Mouse (Mus musculus) liver, adult 2 months (tissue): ENCODE data around the gene Cmtm1. TPM values are rescaled to one million over a fixed set of nuclear protein-coding genes. Genes with fewer than 3 reads are reported as not detected.
"Not testable (repeated sequence)": the region's sequence is repeated elsewhere in the genome, so short reads cannot be mapped to it uniquely, and the experiment has no call there.

ENCODE experiments used
- DNase-seq: peaks from one replicate; pipeline ENCODE4 v3.0.0-alpha.2; 2011; ENCODE audit warnings: low read depth, low spot score; ENCODE audit errors: extremely low read depth
- H3K27ac ChIP-seq: fragments of 200-500 bp; replicated peaks from 2 replicates; pipeline ENCODE4 v1.5.1; 2012; ENCODE audit warnings: low read depth, mild to moderate bottlenecking, control low read depth, inconsistent platforms, low read length; ENCODE audit not compliant: insufficient read depth
- H3K27me3 ChIP-seq: fragments of 200-500 bp; 2 replicates; pipeline ENCODE4 v1.6.1; 2012; ENCODE audit warnings: mild to moderate bottlenecking, moderate library complexity, low read length, inconsistent platforms; ENCODE audit not compliant: control insufficient read depth, insufficient read depth
- H3K36me3 ChIP-seq: fragments of 200-500 bp; 2 replicates; pipeline ENCODE4 v1.6.1; 2012; ENCODE audit warnings: low read length, inconsistent platforms; ENCODE audit not compliant: control insufficient read depth, insufficient read depth
- H3K4me1 ChIP-seq: fragments of 200-500 bp; 2 replicates; pipeline ENCODE4 v1.6.1; 2011; ENCODE audit warnings: low read length; ENCODE audit not compliant: control insufficient read depth, insufficient read depth
- H3K4me3 ChIP-seq: fragments of 200-500 bp; 2 replicates; pipeline ENCODE4 v1.5.1; 2011; ENCODE audit warnings: low read depth, mild to moderate bottlenecking, control low read depth, low read length, moderate library complexity; ENCODE audit not compliant: insufficient read depth
- H3K79me2 ChIP-seq: fragments of 200-500 bp; 2 replicates; pipeline ENCODE4 v1.6.1; 2012; ENCODE audit warnings: inconsistent platforms, mild to moderate bottlenecking, low read length, moderate library complexity; ENCODE audit not compliant: control insufficient read depth, insufficient read depth
- H3K9ac ChIP-seq: fragments of 200-500 bp; 2 replicates; pipeline ENCODE4 v1.6.1; 2012; ENCODE audit warnings: low read depth, mild to moderate bottlenecking, control low read depth, inconsistent platforms, low read length
- CTCF ChIP-seq: fragments of 200-500 bp; IDR thresholded peaks from 2 replicates; pipeline ENCODE4 v1.5.1; 2011; ENCODE audit warnings: low read depth, low read length, control low read depth
- POLR2A ChIP-seq: fragments of 200-500 bp; IDR thresholded peaks from 2 replicates; pipeline ENCODE4 v1.6.1; 2011; ENCODE audit warnings: low read length, control low read depth; ENCODE audit not compliant: insufficient read depth; ENCODE audit errors: extremely low read depth
- WGBS: fragments of 180-500 bp; shearing (Covaris S2); methylation state at CpG from one replicate; pipeline ENCODE4 v1.1.7; 2018; 5-methylcytosine and 5-hydroxymethylcytosine counted together
- polyA plus RNA-seq: library from polyadenylated mRNA; depleted of rRNA; stranded (reverse); fragments of >200 nt; gene quantifications from 2 replicates; pipeline ENCODE4 v1.2.3, GENCODE M21; 2012
- total RNA-seq: library from RNA; depleted of rRNA; stranded (reverse); fragments of >200 nt; gene quantifications from 2 replicates; pipeline ENCODE4 v1.2.3, GENCODE M21; 2014

Gene Cmtm1
- total and polyA plus RNA-seq, 2 experiments: not detected

- Histone ChIP-seq H3K36me3 (no peaks in the 10 kb centered on the region), H3K79me2 (no peaks in the 10 kb centered on the region), H3K4me1 (no peaks in the 10 kb centered on the region; the same call in 1 of the 2 replicates), H3K27ac (peak overlapping the region; percentile 12; the same call in 1 of the 2 replicates), H3K9ac (no peak overlapping the region), H3K4me3 (no peak overlapping the region), H3K27me3 (no peaks in the 10 kb centered on the region)
- DNase-seq: peak; percentile 25
- TF ChIP-seq POLR2A: no peak
- TF ChIP-seq CTCF: no peak
- 77% methylated on average over 1 of the region's 1 CpGs for WGBS
Observed at GRCm38 (mm10) chr8:104334196-104334595, 24.3 kb upstream of the Cmtm1 start.

DNA sequence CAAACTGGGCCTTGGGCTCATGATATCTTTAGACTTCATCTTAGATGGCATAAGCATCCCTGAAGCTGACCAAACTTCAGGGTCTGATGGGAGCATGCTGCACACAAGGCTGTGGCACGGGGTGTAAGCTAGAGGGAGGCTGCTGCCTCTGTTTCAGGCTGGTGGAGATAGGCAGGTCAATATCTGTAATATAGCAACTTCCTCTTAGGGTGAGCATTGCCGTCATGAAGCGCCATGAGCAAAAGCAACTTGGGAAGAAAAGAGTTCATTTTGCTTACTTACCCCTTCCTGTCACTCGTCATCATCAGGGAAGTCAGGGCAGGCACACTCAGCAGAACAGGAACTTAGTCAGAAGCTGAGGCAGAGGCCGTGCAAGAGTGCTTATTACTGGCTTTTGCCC, 23.8 kb upstream of the Cmtm1 start:
- 0 out of 2 replicates have a peak overlapping the region, but pooled peaks have one; percentile 12 for H3K27ac ChIP-seq
- no peak overlapping the region for H3K9ac ChIP-seq
- H3K79me2 ChIP-seq: no peaks in the 10 kb centered on the region
- no peaks in the 10 kb centered on the region; the same call in 1 of the 2 replicates for H3K4me1 ChIP-seq
- H3K36me3 ChIP-seq: no peaks in the 10 kb centered on the region
- TF ChIP-seq POLR2A (no peak), CTCF (no peak)
- H3K27me3 ChIP-seq: no peaks in the 10 kb centered on the region
- DNase-seq: peak; percentile 37
- 75% methylated on average over 5 of the region's 5 CpGs for WGBS
- no peak overlapping the region for H3K4me3 ChIP-seq

- H3K79me2 ChIP-seq: no peaks in the 10 kb centered on the region
- H3K27me3 ChIP-seq: no peaks in the 10 kb centered on the region
- no peaks in the 10 kb centered on the region for H3K36me3 ChIP-seq
- no peak overlapping the region for H3K27ac ChIP-seq
- no peak for DNase-seq
- H3K9ac ChIP-seq: no peak overlapping the region
- 71% methylated on average over 5 of the region's 5 CpGs for WGBS
- no peaks in the 10 kb centered on the region for H3K4me1 ChIP-seq
- TF ChIP-seq CTCF: no peak
- no peak for TF ChIP-seq POLR2A
- H3K4me3 ChIP-seq: no peak overlapping the region
Observed at GRCm38 (mm10) chr8:104332665-104333631, 23.0 kb upstream of the Cmtm1 start.

GRCm38 (mm10) chr8:104321930-104322329, 12.0 kb upstream of the Cmtm1 start, which contains the start of gene Cmtm2b:
Cmtm2b (plus strand) TSS chr8:104322230.
- H3K36me3 ChIP-seq, H3K4me1 ChIP-seq, H3K4me3 ChIP-seq, H3K9ac ChIP-seq, H3K27ac ChIP-seq, H3K79me2 ChIP-seq, H3K27me3 ChIP-seq, DNase-seq: not testable (repeated sequence)
- 88% methylated on average over 12 of the region's 12 CpGs for WGBS

DNA sequence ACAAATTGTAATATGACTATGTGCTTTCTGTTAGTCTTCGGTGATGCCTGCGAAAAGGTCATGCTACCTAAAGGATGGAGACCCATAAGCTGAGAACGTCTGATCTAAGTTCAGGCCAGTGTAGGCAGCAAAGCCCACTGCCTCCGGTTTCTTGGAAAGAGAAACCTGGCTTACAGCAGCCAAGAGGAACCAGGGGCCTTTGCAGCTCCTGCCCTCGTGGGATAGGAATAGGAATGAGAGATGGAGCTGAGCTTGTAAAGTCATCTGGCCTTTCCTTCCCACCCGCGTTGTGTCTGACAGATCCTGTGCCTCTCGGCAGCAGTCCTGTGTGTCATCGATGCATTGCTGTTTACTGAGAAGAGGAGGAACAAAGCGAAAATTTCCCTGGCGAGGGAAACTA, 11.3 kb upstream of the Cmtm1 start, which contains the start of gene Gm11020:
Gm11020 (plus strand) TSS at position 301 of the 400 bp plus-strand sequence.
- not testable (repeated sequence) for H3K4me1 ChIP-seq, H3K27ac ChIP-seq, H3K79me2 ChIP-seq, H3K4me3 ChIP-seq, H3K27me3 ChIP-seq, H3K9ac ChIP-seq, H3K36me3 ChIP-seq, DNase-seq
- 84% methylated on average over 11 of the region's 11 CpGs for WGBS

GRCm38 (mm10) chr8:104313311-104313710, 3.4 kb upstream of the Cmtm1 start:
- DNase-seq: no peak
- Histone ChIP-seq H3K79me2 (no peaks in the 10 kb centered on the region), H3K27me3 (no peaks in the 10 kb centered on the region), H3K4me3 (no peak overlapping the region), H3K4me1 (no peaks in the 10 kb centered on the region), H3K27ac (no peak overlapping the region), H3K9ac (no peak overlapping the region), H3K36me3 (no peaks in the 10 kb centered on the region)
- TF ChIP-seq POLR2A (no peak), CTCF (peak; percentile 45)
- 55% methylated on average over 4 of the region's 4 CpGs for WGBS

DNA sequence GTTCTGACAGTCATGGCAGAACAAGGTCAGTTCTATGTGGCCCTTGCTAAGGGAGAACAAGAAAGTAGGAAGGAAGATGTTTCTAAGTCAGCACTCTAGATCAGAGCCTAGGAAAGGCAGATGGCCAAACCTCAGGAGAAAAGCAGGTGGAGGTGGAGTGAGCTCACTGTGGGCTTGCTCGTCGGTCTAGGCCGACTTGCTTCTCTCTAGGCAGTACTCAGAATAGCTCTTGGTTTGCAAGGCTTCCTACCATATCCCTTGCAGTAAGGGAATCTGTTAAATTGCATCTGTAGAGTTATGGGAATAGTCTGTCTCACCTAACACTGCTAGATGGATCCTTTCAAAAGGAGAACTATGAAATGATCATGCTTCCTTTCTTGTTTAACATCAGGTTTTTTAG, 2.1 kb upstream of the Cmtm1 start:
- not testable (repeated sequence) for H3K27me3 ChIP-seq, H3K4me1 ChIP-seq, H3K9ac ChIP-seq, H3K4me3 ChIP-seq, H3K27ac ChIP-seq, H3K36me3 ChIP-seq, H3K79me2 ChIP-seq, DNase-seq
- WGBS: 91% methylated on average over 3 of the region's 3 CpGs

DNA sequence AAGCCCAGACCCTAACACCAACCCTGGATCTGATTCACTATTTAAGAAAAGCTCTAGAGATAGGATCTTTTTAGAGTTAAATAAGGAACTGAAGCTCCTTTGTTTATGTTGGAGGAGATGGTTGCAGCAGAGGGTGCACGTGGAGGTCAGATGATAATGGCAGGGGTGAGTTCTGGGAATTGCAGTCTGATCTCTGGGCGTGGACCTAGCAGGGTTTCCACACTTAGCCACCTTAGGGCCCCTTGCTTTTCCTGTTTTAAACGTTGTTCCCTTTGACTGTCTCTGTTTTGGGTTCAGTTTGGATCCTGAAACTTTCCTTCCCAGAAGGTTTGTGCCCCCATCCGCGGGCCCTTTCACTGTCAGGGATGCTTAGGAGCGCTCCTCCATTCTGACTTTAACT, 1.6 kb downstream of the Cmtm1 start:
- not testable (repeated sequence) for H3K79me2 ChIP-seq, DNase-seq, H3K9ac ChIP-seq, H3K4me3 ChIP-seq, H3K36me3 ChIP-seq, H3K27me3 ChIP-seq, H3K27ac ChIP-seq, H3K4me1 ChIP-seq
- 46% methylated on average over 6 of the region's 6 CpGs for WGBS
